Mouse (Mus musculus): Measurements from ENCODE around the gene Dnah3.

DNA sequence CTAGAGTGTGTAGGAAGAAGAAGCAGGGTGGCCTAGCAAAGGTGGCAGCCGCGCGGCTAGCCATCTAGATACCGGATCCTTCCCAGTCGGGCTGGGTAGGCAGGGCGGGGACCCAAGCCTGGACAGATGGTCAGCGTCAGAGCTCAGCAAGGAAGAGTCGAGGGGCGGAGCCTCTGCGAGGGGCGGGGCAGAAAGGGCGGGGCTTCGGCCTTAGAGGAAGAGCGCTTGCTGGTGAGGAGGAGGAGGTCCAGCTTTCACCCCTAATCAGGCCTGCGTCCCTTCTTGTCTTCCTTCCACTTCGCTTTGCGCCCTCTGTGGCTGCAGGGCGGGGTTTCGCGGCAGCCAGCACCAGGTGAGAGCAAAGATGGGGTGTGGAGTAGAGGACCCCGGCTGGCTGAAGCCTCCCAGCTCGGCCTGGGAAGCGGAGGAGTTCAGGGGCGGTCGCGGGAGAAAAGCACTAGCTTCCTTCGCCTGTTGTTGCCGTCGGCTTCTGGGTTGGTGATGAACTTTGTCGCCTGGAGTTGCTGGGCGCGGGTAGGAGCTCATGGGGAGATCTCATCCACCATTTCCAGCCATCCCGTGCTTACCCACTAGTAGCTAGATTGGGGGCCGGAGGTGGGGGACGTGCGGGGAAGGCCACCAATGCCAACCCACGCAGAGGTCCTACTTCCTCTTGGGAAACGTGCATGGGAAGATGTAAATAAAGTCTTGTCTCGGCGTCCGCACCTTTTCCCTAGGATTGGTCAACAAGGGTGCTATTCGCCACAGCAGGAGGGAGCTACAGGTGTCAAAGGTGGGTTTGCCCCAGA is 7.3 kb upstream of the Dnah3 start, which contains the start of gene Tmem159:
- TF ChIP-seq CTCF (IDR thresholded peaks at IDR 0.05; ENCODE audit: extremely low read depth, insufficient read depth, insufficient read length, insufficient replicate concordance) (no peak), POLR2A (IDR thresholded peaks at IDR 0.05; ENCODE audit: low read depth, low read length) (no peak)

Measured in spleen, adult 2 months (tissue).